Mouse (Mus musculus) neural tube, postnatal 0 days (tissue): Measurements from ENCODE around the gene Pfdn5. TPM values are rescaled to one million over a fixed set of nuclear protein-coding genes. Genes with fewer than 3 reads are reported as not detected.

Source experiments
- polyA plus RNA-seq: library from polyadenylated mRNA; unstranded; fragments of >200 nt; fragmentation: Nextera tagmentation; extraction: Ambion mirVana; gene quantifications from 2 replicates; pipeline ENCODE4 v1.2.1, GENCODE M21; 2015

The Pfdn5 gene
- 546 and 574 TPM in 2 replicates for polyA plus RNA-seq

GRCm38 (mm10) chr15:102326022-102326576, at the start of gene Pfdn5:
Pfdn5 (plus strand) TSS chr15:102326116.

GRCm38 (mm10) chr15:102279092-102279782, 46.7 kb upstream of the Pfdn5 start, which contains the start of gene Mfsd5:
Mfsd5 (plus strand) TSS chr15:102279454.

GRCm38 (mm10) chr15:102295633-102296367, 30.1 kb upstream of the Pfdn5 start, which contains the start of gene Espl1:
Espl1 (plus strand) TSS chr15:102296266.

GRCm38 (mm10) chr15:102331610-102332015, 5.7 kb downstream of the Pfdn5 start, which contains the start of gene Myg1:
Myg1 (plus strand) TSS chr15:102331709.

DNA sequence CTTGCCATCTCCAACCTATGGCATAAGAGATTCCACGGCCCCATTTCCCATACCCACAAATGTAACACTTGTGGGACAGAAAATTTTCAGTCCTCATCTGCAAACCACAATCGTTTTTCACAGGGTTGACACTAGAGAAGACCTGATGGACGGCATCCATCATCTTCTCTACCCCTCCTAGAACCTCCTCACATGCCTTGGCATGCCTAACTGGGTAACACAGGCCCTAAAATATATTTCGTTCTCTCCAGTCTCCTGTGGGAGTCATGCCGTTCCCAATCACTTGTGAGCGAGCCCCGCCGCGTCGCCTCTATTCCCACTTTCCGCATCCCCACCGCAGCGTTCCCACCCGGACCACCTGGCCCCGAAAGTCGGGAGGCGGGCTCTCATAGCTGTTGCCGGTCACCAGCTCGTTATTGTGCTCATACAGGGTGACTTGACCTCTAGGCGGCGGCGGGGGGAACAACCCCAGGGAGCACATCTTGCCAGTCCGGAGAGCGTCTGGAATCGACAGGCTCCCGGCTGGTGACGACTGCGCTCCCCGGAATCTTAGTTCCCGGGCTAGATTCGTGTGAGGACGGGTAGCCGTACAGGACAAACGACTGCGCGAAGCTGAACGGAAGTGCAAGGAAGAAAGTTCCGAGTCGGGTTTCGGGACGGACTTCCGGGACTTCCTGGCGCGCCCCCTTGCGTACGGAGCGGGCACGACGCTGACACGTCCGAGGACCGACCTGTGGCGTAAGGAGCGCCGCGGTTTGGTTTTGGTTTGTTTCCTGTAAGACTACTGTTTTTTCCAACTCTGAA, 24.4 kb downstream of the Pfdn5 start, which contains the start of gene Aaas:
TSS of gene Aaas (minus strand) at position 634 of the 804 bp plus-strand sequence.

GRCm38 (mm10) chr15:102366733-102367344, 40.9 kb downstream of the Pfdn5 start, which contains the start of gene Sp7:
Sp7 (minus strand) TSS chr15:102367182.

Other genes with a start within 250 kb of the Pfdn5 start
- 8.8 and 10.3 TPM in 2 replicates for gene Tns2, start 225.7 kb upstream of the Pfdn5 start, polyA plus RNA-seq
- gene Spryd3, start 189.9 kb upstream of the Pfdn5 start, polyA plus RNA-seq: 107 and 114 TPM in 2 replicates
- 21.1 and 33.5 TPM in 2 replicates for gene Igfbp6, start 181.8 kb upstream of the Pfdn5 start, polyA plus RNA-seq
- 0.21 TPM in 1 of 2 replicates, not detected in the other for gene Soat2, start 175.6 kb upstream of the Pfdn5 start, polyA plus RNA-seq
- 27.4 and 27.5 TPM in 2 replicates for gene Zfp740, start 122.9 kb upstream of the Pfdn5 start, polyA plus RNA-seq
- gene Csad, start 121.4 kb upstream of the Pfdn5 start, polyA plus RNA-seq: 44.0 and 46.0 TPM in 2 replicates
- 1.0 and 2.9 TPM in 2 replicates for gene Itgb7, start 94.2 kb upstream of the Pfdn5 start, polyA plus RNA-seq
- 7.1 and 7.7 TPM in 2 replicates for gene Rarg, start 68.6 kb upstream of the Pfdn5 start, polyA plus RNA-seq
- gene Gm9918, start 55.6 kb upstream of the Pfdn5 start, polyA plus RNA-seq: 0.06 and 0.10 TPM in 2 replicates
- gene Mfsd5, start 46.7 kb upstream of the Pfdn5 start, polyA plus RNA-seq: 67.6 and 67.7 TPM in 2 replicates
- 1.8 and 2.0 TPM in 2 replicates for gene Espl1, start 29.9 kb upstream of the Pfdn5 start, polyA plus RNA-seq
- 69.0 and 80.3 TPM in 2 replicates for gene Myg1, start 5.6 kb downstream of the Pfdn5 start, polyA plus RNA-seq
- 29.8 and 30.2 TPM in 2 replicates for gene Aaas, start 24.7 kb downstream of the Pfdn5 start, polyA plus RNA-seq
- 0.51 and 0.67 TPM in 2 replicates for gene Sp7, start 41.1 kb downstream of the Pfdn5 start, polyA plus RNA-seq
- 2.4 and 2.8 TPM in 2 replicates for gene Sp1, start 80.0 kb downstream of the Pfdn5 start, polyA plus RNA-seq
- gene Amhr2, start 119.3 kb downstream of the Pfdn5 start, polyA plus RNA-seq: 0.09 and 0.28 TPM in 2 replicates
- 69.7 and 79.1 TPM in 2 replicates for gene Prr13, start 132.9 kb downstream of the Pfdn5 start, polyA plus RNA-seq
- gene Pcbp2, start 144.4 kb downstream of the Pfdn5 start, polyA plus RNA-seq: 117 and 122 TPM in 2 replicates
- 14.2 TPM in 1 of 2 replicates, not detected in the other for gene Gm10337, start 177.6 kb downstream of the Pfdn5 start, polyA plus RNA-seq
- 41.5 and 48.6 TPM in 2 replicates for gene Map3k12, start 190.9 kb downstream of the Pfdn5 start, polyA plus RNA-seq
- 81.1 and 92.2 TPM in 2 replicates for gene Tarbp2, start 192.1 kb downstream of the Pfdn5 start, polyA plus RNA-seq
- 11.5 and 12.7 TPM in 2 replicates for gene Npff, start 198.8 kb downstream of the Pfdn5 start, polyA plus RNA-seq